Mouse (Mus musculus): ENCODE results near the gene Pla2g4d. TPM values are rescaled to one million over a fixed set of nuclear protein-coding genes. Genes with fewer than 3 reads are reported as not detected.

Gene Pla2g4d
- polyA plus RNA-seq, 1 experiment from 2014 or later, result not detected

GRCm38 (mm10) chr2:120285639-120286038 is 3.4 kb downstream of the Pla2g4d start:
- Histone ChIP-seq H3K36me3 (ENCODE audit: poor library complexity, severe bottlenecking) (no peaks in the 10 kb centered on the region), H3K4me1 (no peaks in the 10 kb centered on the region), H3K4me2 (no peak overlapping the region), H3K9me3 (replicated peaks) (no peaks in the 10 kb centered on the region), H3K27me3 (no peaks in the 10 kb centered on the region), H3K27ac (no peak overlapping the region), H3K4me3 (no peak overlapping the region), H3K9ac (no peak overlapping the region)
- WGBS, result 86% methylated on average over 4 of the region's 4 CpGs
- ATAC-seq, result no peak

- Histone ChIP-seq H3K4me1 (no peaks in the 10 kb centered on the region), H3K9me3 (replicated peaks) (no peaks in the 10 kb centered on the region), H3K9ac (no peak overlapping the region), H3K27me3 (no peaks in the 10 kb centered on the region), H3K4me3 (no peak overlapping the region), H3K36me3 (ENCODE audit: poor library complexity, severe bottlenecking) (no peaks in the 10 kb centered on the region), H3K4me2 (no peak overlapping the region), H3K27ac (no peak overlapping the region)
- no peak for ATAC-seq
Observed at GRCm38 (mm10) chr2:120284705-120285104, 4.3 kb downstream of the Pla2g4d start.

- H3K9ac ChIP-seq, result no peak overlapping the region
- H3K4me1 ChIP-seq, result no peaks in the 10 kb centered on the region
- no peaks in the 10 kb centered on the region for H3K27me3 ChIP-seq
- H3K36me3 ChIP-seq (ENCODE audit: poor library complexity, severe bottlenecking), result no peaks in the 10 kb centered on the region
- 84% methylated on average over 5 of the region's 5 CpGs for WGBS
- no peak for ATAC-seq
- no peak overlapping the region for H3K4me3 ChIP-seq
- no peak overlapping the region for H3K27ac ChIP-seq
- no peaks in the 10 kb centered on the region for H3K9me3 ChIP-seq (replicated peaks)
- no peak overlapping the region for H3K4me2 ChIP-seq
Observed at GRCm38 (mm10) chr2:120284094-120284493, 4.9 kb downstream of the Pla2g4d start.

GRCm38 (mm10) chr2:120283550-120283949 is 5.4 kb downstream of the Pla2g4d start:
- ATAC-seq, result no peak
- no peak overlapping the region for H3K27ac ChIP-seq
- no peak overlapping the region for H3K4me2 ChIP-seq
- no peaks in the 10 kb centered on the region for H3K27me3 ChIP-seq
- no peaks in the 10 kb centered on the region for H3K4me1 ChIP-seq
- no peak overlapping the region for H3K9ac ChIP-seq
- WGBS, result 61% methylated on average over 6 of the region's 6 CpGs
- H3K4me3 ChIP-seq, result no peak overlapping the region
- H3K36me3 ChIP-seq (ENCODE audit: poor library complexity, severe bottlenecking), result no peaks in the 10 kb centered on the region
- no peaks in the 10 kb centered on the region for H3K9me3 ChIP-seq (replicated peaks)

GRCm38 (mm10) chr2:120281221-120281620 is 7.8 kb downstream of the Pla2g4d start:
- 52% methylated on average over 3 of the region's 3 CpGs for WGBS
- Histone ChIP-seq H3K4me1 (no peaks in the 10 kb centered on the region), H3K27ac (no peak overlapping the region), H3K36me3 (ENCODE audit: poor library complexity, severe bottlenecking) (no peaks in the 10 kb centered on the region), H3K9me3 (replicated peaks) (no peaks in the 10 kb centered on the region), H3K27me3 (no peaks in the 10 kb centered on the region), H3K4me3 (no peak overlapping the region), H3K4me2 (no peak overlapping the region), H3K9ac (no peak overlapping the region)
- no peak for ATAC-seq

GRCm38 (mm10) chr2:120279961-120280360 is 9.0 kb downstream of the Pla2g4d start:
- H3K9ac ChIP-seq, result no peak overlapping the region
- H3K27ac ChIP-seq, result no peak overlapping the region
- H3K27me3 ChIP-seq, result no peaks in the 10 kb centered on the region
- no peak for ATAC-seq
- no peak overlapping the region for H3K4me2 ChIP-seq
- H3K36me3 ChIP-seq (ENCODE audit: poor library complexity, severe bottlenecking), result no peaks in the 10 kb centered on the region
- 14% methylated on average over 8 of the region's 8 CpGs for WGBS
- no peaks in the 10 kb centered on the region for H3K4me1 ChIP-seq
- H3K4me3 ChIP-seq, result no peak overlapping the region
- no peaks in the 10 kb centered on the region for H3K9me3 ChIP-seq (replicated peaks)

- Histone ChIP-seq H3K4me3 (no peak overlapping the region), H3K27me3 (no peaks in the 10 kb centered on the region), H3K9me3 (replicated peaks) (no peaks in the 10 kb centered on the region), H3K4me2 (no peak overlapping the region), H3K9ac (no peak overlapping the region), H3K4me1 (no peaks in the 10 kb centered on the region), H3K27ac (no peak overlapping the region), H3K36me3 (ENCODE audit: poor library complexity, severe bottlenecking) (no peaks in the 10 kb centered on the region)
- no peak for ATAC-seq
- 73% methylated on average over 4 of the region's 4 CpGs for WGBS
Observed at GRCm38 (mm10) chr2:120276951-120277350, 12.0 kb downstream of the Pla2g4d start.

- Histone ChIP-seq H3K4me1 (no peaks in the 10 kb centered on the region), H3K27me3 (no peaks in the 10 kb centered on the region), H3K36me3 (ENCODE audit: poor library complexity, severe bottlenecking) (no peaks in the 10 kb centered on the region), H3K4me2 (no peak overlapping the region), H3K4me3 (no peak overlapping the region), H3K27ac (no peak overlapping the region), H3K9ac (no peak overlapping the region), H3K9me3 (replicated peaks) (no peaks in the 10 kb centered on the region)
- WGBS, result 4% methylated on average over 9 of the region's 9 CpGs
- no peak for ATAC-seq
Observed at GRCm38 (mm10) chr2:120268635-120269034, 20.4 kb downstream of the Pla2g4d start.

GRCm38 (mm10) chr2:120265523-120265922 is 23.5 kb downstream of the Pla2g4d start:
- Histone ChIP-seq H3K27me3 (no peaks in the 10 kb centered on the region), H3K9me3 (replicated peaks) (no peaks in the 10 kb centered on the region), H3K9ac (no peak overlapping the region), H3K4me3 (no peak overlapping the region), H3K4me1 (no peaks in the 10 kb centered on the region), H3K27ac (no peak overlapping the region), H3K4me2 (no peak overlapping the region), H3K36me3 (ENCODE audit: poor library complexity, severe bottlenecking) (no peaks in the 10 kb centered on the region)
- no peak for ATAC-seq
- WGBS, result 78% methylated on average over 6 of the region's 6 CpGs

- Histone ChIP-seq H3K9ac (no peak overlapping the region), H3K4me2 (no peak overlapping the region), H3K36me3 (ENCODE audit: poor library complexity, severe bottlenecking) (no peaks in the 10 kb centered on the region), H3K4me1 (no peaks in the 10 kb centered on the region), H3K4me3 (no peak overlapping the region), H3K9me3 (replicated peaks) (no peaks in the 10 kb centered on the region), H3K27me3 (no peaks in the 10 kb centered on the region), H3K27ac (no peak overlapping the region)
- WGBS, result 63% methylated on average over 10 of the region's 10 CpGs
- ATAC-seq, result no peak
Observed at GRCm38 (mm10) chr2:120264858-120265257, 24.1 kb downstream of the Pla2g4d start.

GRCm38 (mm10) chr2:120262876-120263275 is 26.1 kb downstream of the Pla2g4d start:
- no peak overlapping the region for H3K4me3 ChIP-seq
- ATAC-seq, result no peak
- H3K27me3 ChIP-seq, result no peaks in the 10 kb centered on the region
- H3K27ac ChIP-seq, result no peak overlapping the region
- H3K9me3 ChIP-seq (replicated peaks), result no peaks in the 10 kb centered on the region
- 39% methylated on average over 1 of the region's 1 CpGs for WGBS
- no peaks in the 10 kb centered on the region for H3K4me1 ChIP-seq
- no peaks in the 10 kb centered on the region for H3K36me3 ChIP-seq (ENCODE audit: poor library complexity, severe bottlenecking)
- no peak overlapping the region for H3K4me2 ChIP-seq
- no peak overlapping the region for H3K9ac ChIP-seq

GRCm38 (mm10) chr2:120261346-120261745 is 27.7 kb downstream of the Pla2g4d start:
- H3K27me3 ChIP-seq, result no peaks in the 10 kb centered on the region
- H3K9me3 ChIP-seq (replicated peaks), result no peaks in the 10 kb centered on the region
- no peaks in the 10 kb centered on the region for H3K4me1 ChIP-seq
- no peak overlapping the region for H3K27ac ChIP-seq
- H3K4me3 ChIP-seq, result no peak overlapping the region
- 70% methylated on average over 3 of the region's 3 CpGs for WGBS
- H3K4me2 ChIP-seq, result no peak overlapping the region
- H3K36me3 ChIP-seq (ENCODE audit: poor library complexity, severe bottlenecking), result no peaks in the 10 kb centered on the region
- H3K9ac ChIP-seq, result no peak overlapping the region
- no peak for ATAC-seq

GRCm38 (mm10) chr2:120256259-120256658 is 32.7 kb downstream of the Pla2g4d start:
- Histone ChIP-seq H3K4me3 (no peak overlapping the region), H3K4me2 (no peak overlapping the region), H3K4me1 (no peaks in the 10 kb centered on the region), H3K36me3 (ENCODE audit: poor library complexity, severe bottlenecking) (no peaks in the 10 kb centered on the region), H3K27ac (no peak overlapping the region), H3K9me3 (replicated peaks) (no peaks in the 10 kb centered on the region), H3K9ac (no peak overlapping the region), H3K27me3 (no peaks in the 10 kb centered on the region)
- ATAC-seq, result no peak

All from forebrain, embryonic 13.5 days (tissue).